Mouse (Mus musculus) limb, embryonic 13.5 days (tissue): ENCODE data around the gene Dync2li1. TPM values are rescaled to one million over a fixed set of nuclear protein-coding genes. Genes with fewer than 3 reads are reported as not detected.

ENCODE experiments used
- ATAC-seq: fragments of 200-750 bp; cut with Nextera tagmentation; 2 replicates; pipeline ENCODE4 v1.8.0; 2017; ENCODE audit warnings: low read depth, moderate number of reproducible peaks, moderate TSS enrichment; ENCODE audit not compliant: low FRiP score
- H3K27ac ChIP-seq: fragments of 300-500 bp; sonication (generic); 2 replicates; pipeline ENCODE4 v1.5.1; 2015; ENCODE audit warnings: inconsistent platforms, mild to moderate bottlenecking, moderate library complexity
- H3K27me3 ChIP-seq: fragments of 300-500 bp; sonication (generic); 2 replicates; pipeline ENCODE4 v1.6.1; 2015; ENCODE audit warnings: mild to moderate bottlenecking, inconsistent platforms
- H3K36me3 ChIP-seq: fragments of 300-500 bp; sonication (generic); 2 replicates; pipeline ENCODE4 v1.6.1; 2015; ENCODE audit warnings: inconsistent platforms, mild to moderate bottlenecking, moderate library complexity
- H3K4me1 ChIP-seq: fragments of 300-500 bp; sonication (generic); 2 replicates; pipeline ENCODE4 v1.6.1; 2015; ENCODE audit warnings: inconsistent platforms
- H3K4me2 ChIP-seq: fragments of 300-500 bp; sonication (generic); replicated peaks from 2 replicates; pipeline ENCODE4 v1.6.1; 2015; ENCODE audit warnings: inconsistent platforms, mild to moderate bottlenecking, moderate library complexity
- H3K4me3 ChIP-seq: fragments of 300-500 bp; sonication (generic); 2 replicates; pipeline ENCODE4 v1.5.1; 2015; ENCODE audit warnings: moderate library complexity, mild to moderate bottlenecking, inconsistent platforms
- H3K9ac ChIP-seq: fragments of 300-500 bp; sonication (generic); 2 replicates; pipeline ENCODE4 v1.6.1; 2015; ENCODE audit warnings: mild to moderate bottlenecking, inconsistent platforms
- H3K9me3 ChIP-seq: fragments of 300-500 bp; sonication (generic); 2 replicates; pipeline ENCODE4 v1.6.1; 2016; ENCODE audit warnings: inconsistent platforms
- WGBS: fragments of 180-500 bp; shearing (Covaris S2); methylation state at CpG from one replicate; pipeline ENCODE4 v1.1.7; 2015; 5-methylcytosine and 5-hydroxymethylcytosine counted together
- polyA plus RNA-seq: library from polyadenylated mRNA; unstranded; fragments of >200 nt; fragmentation: Nextera tagmentation; extraction: Ambion mirVana; gene quantifications from 2 replicates; pipeline ENCODE4 v1.2.1, GENCODE M21; 2015

Dync2li1 gene
- polyA plus RNA-seq, 1 experiment from 2014 or later: 36.4 TPM

DNA sequence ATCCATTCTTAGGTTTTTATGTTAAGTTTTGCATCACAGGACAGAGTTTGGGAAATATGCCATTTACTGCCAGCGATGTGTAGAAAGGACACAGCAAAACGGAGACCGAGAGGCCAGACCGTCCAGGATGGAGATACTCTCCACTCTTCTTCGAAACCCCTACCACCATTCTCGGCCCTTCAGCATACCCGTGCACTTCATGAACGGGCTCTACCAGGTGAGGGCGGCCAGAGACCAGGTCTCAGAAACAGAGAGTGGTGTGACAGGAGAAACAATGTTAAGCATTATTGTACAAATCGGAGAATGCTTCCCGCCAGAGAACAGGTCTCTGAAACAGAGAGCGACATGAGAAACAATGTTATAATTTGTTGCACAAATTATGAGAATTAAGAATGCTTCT, 28.4 kb upstream of the Dync2li1 start:
- Histone ChIP-seq H3K9ac (no peak overlapping the region), H3K27me3 (no peaks in the 10 kb centered on the region), H3K27ac (no peak overlapping the region), H3K4me1 (peaks cover 40% of the 10 kb centered on the region), H3K4me2 (no peak overlapping the region), H3K9me3 (no peaks in the 10 kb centered on the region), H3K4me3 (no peak overlapping the region), H3K36me3 (peaks cover 34% of the 10 kb centered on the region)
- ATAC-seq: no peak
- WGBS: 88% methylated on average over 12 of the region's 12 CpGs

DNA sequence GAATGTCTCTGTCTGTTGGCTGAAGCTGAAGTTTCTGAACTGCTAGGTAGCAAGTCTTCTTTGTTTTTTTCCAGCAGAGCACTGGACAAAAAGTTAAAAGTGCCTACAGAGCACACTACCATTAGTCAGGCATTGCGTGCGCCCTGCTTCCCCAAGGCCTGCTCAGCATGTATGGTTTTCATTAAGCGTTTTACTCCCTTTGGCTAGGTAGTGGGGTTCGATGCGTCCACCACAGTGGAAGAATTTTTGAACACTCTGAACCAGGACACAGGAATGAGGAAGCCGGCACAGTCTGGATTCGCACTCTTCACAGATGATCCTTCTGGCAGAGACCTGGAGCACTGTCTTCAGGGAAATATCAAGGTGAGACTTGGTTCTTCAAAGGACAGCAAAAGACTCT, 27.4 kb upstream of the Dync2li1 start:
- H3K4me2 ChIP-seq: no peak overlapping the region
- peak overlapping the region; percentile 1; the same call in 1 of the 2 replicates for H3K9ac ChIP-seq
- peaks cover 40% of the 10 kb centered on the region for H3K4me1 ChIP-seq
- WGBS: 36% methylated on average over 7 of the region's 7 CpGs
- no peaks in the 10 kb centered on the region for H3K9me3 ChIP-seq
- H3K36me3 ChIP-seq: peaks cover 30% of the 10 kb centered on the region
- ATAC-seq: 0 out of 2 replicates have a peak, but pooled peaks have one; percentile 39
- H3K27me3 ChIP-seq: no peaks in the 10 kb centered on the region
- H3K4me3 ChIP-seq: no peak overlapping the region
- peak overlapping the region; percentile 74; the same call in 1 of the 2 replicates for H3K27ac ChIP-seq

DNA sequence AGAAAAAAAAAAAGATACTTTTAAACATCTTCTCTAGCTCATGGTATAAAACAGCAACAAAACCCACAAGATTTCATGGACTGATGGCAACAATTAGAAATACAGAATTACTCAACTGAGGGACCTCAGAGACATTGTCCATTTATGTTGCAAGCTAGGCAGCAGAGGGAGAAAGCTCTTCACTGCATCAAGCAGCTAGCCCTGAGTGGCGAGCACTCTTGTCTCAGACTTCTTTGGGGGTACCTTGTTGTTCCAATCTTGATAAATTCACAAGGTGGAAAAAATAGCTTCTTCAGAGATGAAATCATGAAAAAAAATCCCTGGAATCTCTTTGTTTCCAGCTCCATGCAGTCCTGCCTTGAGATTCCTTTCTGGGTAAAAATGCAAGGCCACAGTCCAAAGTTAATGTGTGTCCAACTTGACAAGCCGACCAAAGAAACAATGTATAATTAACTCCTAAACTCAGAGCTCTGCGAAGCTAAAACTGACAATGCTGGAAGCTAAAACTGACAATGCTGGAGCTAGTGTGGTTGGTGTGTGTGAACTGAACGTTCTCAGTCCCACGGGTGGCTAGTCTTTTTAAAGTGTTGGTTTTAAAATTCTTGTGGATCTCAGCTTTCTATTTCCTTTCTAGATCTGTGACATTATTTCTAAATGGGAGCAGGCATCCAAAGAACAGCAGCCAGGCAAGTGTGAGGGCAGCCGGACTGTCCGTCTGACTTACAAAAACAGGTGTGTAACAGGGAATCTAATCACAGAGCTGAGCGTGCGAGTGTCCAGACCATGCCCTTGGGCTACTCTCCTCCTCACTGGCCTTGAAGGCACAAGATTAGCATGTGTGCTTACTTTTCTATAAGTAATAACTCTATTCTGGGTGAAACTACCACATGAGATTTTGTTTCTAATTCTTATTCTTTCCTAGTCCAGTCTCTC, 26.0 kb upstream of the Dync2li1 start:
- Histone ChIP-seq H3K4me3 (no peak overlapping the region), H3K27ac (no peak overlapping the region), H3K36me3 (peaks cover 30% of the 10 kb centered on the region), H3K4me2 (no peak overlapping the region), H3K9me3 (no peaks in the 10 kb centered on the region), H3K4me1 (peaks cover 40% of the 10 kb centered on the region), H3K27me3 (no peaks in the 10 kb centered on the region), H3K9ac (no peak overlapping the region)
- ATAC-seq: no peak
- WGBS: 60% methylated on average over 9 of the region's 9 CpGs

DNA sequence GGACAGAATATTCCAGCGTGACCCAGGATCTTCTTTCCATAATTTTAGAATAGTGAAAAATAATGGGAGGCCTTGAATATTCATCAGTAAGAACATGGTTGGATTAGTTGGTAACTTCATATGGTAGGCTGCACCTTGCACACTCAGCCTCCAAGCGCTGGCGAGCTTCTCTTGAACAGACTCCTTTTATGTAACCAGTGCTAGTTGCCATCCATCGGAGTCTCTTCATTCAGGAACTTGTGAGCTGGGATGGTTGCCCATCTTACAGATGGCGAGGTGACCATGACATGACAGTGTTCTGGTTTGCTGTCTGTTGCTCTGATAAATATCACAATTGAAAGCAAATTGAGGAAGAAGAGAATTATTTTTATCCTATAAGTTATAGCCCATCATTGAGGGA, 24.5 kb upstream of the Dync2li1 start:
- Histone ChIP-seq H3K9ac (no peak overlapping the region), H3K9me3 (no peaks in the 10 kb centered on the region), H3K4me1 (peaks cover 29% of the 10 kb centered on the region), H3K27ac (no peak overlapping the region), H3K27me3 (no peaks in the 10 kb centered on the region), H3K4me2 (no peak overlapping the region), H3K36me3 (peaks cover 32% of the 10 kb centered on the region), H3K4me3 (no peak overlapping the region)
- 88% methylated on average over 5 of the region's 5 CpGs for WGBS
- no peak for ATAC-seq

DNA sequence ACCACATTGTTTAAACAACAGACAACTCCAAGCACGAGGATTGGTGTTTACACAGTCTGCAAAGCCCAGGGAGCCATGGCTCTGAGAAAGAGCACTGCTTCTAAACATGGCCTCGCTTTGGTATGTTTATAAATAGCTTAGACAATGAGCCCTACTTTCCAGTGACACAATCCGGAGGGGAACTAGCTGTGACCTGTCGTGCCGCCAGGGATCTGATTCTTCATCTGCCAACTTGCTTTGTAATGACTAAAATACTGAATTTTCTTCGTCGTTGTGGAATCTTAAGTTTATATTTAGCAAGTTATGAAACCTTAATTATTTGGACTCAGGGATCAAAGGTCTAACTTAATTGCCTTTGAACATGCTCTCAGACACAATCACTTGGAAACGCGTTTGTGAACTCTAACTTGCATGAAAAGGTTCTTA, 23.1 kb upstream of the Dync2li1 start:
- Histone ChIP-seq H3K4me1 (peaks cover 28% of the 10 kb centered on the region), H3K36me3 (peaks cover 39% of the 10 kb centered on the region), H3K4me3 (no peak overlapping the region), H3K27me3 (no peaks in the 10 kb centered on the region), H3K9ac (no peak overlapping the region), H3K4me2 (no peak overlapping the region), H3K27ac (no peak overlapping the region), H3K9me3 (no peaks in the 10 kb centered on the region)
- 68% methylated on average over 9 of the region's 9 CpGs for WGBS
- ATAC-seq: no peak

DNA sequence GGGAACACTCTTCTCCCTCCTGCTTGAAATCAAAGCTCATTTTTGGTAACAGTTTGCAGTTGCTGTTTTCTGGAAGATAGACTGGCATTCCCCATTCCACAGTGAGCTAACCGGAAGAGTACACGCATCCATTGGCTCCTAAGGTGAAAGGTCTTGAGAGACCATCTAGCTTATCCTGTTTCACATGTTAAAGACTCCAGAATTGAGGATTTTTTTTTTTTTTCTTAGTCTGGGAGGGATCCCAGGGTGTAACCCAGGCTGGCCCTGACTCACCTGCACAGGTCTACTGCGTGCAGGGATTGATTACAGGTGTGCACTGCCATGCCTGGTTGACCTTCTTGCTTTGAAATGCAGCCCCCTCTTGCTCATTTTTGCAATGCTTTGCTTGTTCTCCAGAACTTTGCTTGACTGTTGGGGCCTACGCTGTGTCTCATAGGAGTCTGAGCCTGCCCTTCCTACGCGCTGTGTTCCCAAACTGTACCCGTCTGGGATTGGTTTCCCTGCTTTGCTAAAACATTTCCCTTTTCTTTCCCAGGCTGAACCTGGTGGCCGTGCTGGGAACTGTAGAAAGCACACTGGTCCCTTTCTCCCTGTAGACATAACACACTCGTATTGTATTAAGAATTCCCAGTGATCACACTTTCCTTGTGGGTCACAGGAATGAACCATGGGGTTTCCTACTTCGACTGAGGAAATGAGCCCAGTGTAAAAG, 22.4 kb upstream of the Dync2li1 start:
- H3K9ac ChIP-seq: no peak overlapping the region
- peaks cover 26% of the 10 kb centered on the region for H3K4me1 ChIP-seq
- H3K9me3 ChIP-seq: no peaks in the 10 kb centered on the region
- no peak for ATAC-seq
- H3K4me3 ChIP-seq: no peak overlapping the region
- peaks cover 42% of the 10 kb centered on the region for H3K36me3 ChIP-seq
- H3K27ac ChIP-seq: no peak overlapping the region; the same call in 1 of the 2 replicates
- no peak overlapping the region for H3K4me2 ChIP-seq
- H3K27me3 ChIP-seq: no peaks in the 10 kb centered on the region
- 89% methylated on average over 10 of the region's 10 CpGs for WGBS

DNA sequence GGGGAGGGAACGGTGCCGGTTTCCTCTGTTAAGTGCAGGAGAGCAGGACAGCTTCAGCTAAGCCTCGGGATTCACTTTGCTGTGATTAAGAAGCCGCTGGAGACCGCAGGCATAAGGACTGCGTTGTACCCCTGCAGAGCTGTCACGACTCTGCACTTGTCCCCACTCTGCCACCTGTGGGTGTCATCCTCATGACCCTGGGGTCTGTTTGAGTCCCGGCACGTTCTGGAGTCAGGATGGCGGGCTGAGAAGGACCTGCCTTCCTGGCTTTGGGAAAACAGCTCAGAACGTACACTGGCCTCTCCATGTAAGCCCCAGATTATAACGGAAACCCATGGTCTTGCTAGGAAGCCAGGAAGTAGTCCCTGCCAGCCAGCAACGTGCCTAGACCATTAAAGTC, 19.3 kb upstream of the Dync2li1 start:
- no peak overlapping the region for H3K4me2 ChIP-seq
- ATAC-seq: no peak
- 52% methylated on average over 13 of the region's 13 CpGs for WGBS

DNA sequence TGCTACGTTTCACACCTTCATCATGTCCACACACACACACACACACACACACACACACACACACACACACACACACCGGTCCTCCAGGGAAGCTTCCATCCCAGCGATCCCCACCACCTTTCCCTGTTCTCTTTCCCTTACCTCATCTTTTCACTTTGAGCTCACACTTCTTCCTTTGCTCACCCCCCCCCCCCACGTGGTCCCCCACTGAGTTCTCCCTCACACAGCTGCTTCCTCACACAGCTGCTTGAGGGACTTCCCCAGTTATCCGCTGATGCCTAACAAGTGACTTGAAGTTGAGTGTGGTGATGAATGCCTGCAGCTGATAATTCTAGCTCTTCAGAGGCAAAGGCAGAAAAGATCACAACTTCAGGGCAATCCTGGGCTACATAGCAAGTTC, 18.7 kb upstream of the Dync2li1 start:
- Histone ChIP-seq H3K4me2 (no peak overlapping the region), H3K27me3 (no peaks in the 10 kb centered on the region), H3K4me1 (peaks cover 11% of the 10 kb centered on the region; the same call in 1 of the 2 replicates), H3K9me3 (no peaks in the 10 kb centered on the region), H3K36me3 (peaks cover 52% of the 10 kb centered on the region), H3K9ac (no peak overlapping the region), H3K4me3 (no peak overlapping the region), H3K27ac (no peak overlapping the region)
- no peak for ATAC-seq
- 67% methylated on average over 5 of the region's 5 CpGs for WGBS

More for the DNA sequence above, 19.3 kb upstream of the Dync2li1 start:
- H3K27me3 ChIP-seq: no peaks in the 10 kb centered on the region
- H3K4me3 ChIP-seq: no peak overlapping the region
- no peaks in the 10 kb centered on the region for H3K9me3 ChIP-seq
- H3K36me3 ChIP-seq: peaks cover 52% of the 10 kb centered on the region
- no peak overlapping the region for H3K9ac ChIP-seq
- no peak overlapping the region for H3K27ac ChIP-seq
- peaks cover 11% of the 10 kb centered on the region; the same call in 1 of the 2 replicates for H3K4me1 ChIP-seq

DNA sequence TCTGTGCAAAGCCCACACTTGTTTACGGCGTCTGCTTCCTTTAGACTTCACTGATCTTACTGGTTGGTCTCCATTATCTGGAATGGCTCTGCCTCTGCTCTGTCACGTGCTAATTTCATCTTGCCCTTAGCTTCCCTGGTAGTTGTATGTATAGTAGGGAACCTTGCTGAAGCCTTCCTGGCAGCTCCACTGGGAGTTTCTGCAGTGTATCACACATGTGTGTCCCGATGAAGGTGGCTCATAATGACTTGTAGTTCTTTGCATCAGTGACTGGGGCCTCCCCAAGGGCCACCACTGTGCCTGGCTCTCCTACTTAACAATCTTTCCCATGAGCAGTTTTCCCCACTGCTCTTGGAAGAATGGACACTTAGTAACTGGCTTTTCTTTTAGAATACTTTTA, 17.7 kb upstream of the Dync2li1 start:
- Histone ChIP-seq H3K27ac (no peak overlapping the region), H3K27me3 (no peaks in the 10 kb centered on the region), H3K4me1 (peaks cover 11% of the 10 kb centered on the region; the same call in 1 of the 2 replicates), H3K9ac (no peak overlapping the region), H3K36me3 (peaks cover 58% of the 10 kb centered on the region), H3K9me3 (peaks cover 1% of the 10 kb centered on the region; the same call in 1 of the 2 replicates), H3K4me2 (no peak overlapping the region), H3K4me3 (no peak overlapping the region)
- no peak for ATAC-seq
- 64% methylated on average over 4 of the region's 4 CpGs for WGBS

DNA sequence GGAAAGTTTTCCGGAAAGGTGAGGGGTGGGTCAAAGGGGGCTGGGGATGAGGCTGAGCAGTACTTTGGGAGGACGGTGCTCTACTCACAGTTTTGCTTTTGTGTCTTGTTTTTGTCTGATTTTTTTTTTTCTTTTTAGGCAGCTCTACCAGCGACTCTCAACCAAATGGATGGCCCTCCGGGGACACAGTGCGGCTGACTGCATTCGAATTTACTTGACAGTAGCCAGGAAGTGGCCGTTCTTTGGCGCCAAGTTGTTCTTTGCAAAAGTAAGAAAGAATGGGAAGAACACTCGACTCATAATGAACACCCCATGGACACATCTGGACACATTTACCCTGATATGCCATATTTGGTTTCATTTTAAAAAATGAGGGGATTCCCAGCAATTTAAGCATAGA, 14.8 kb upstream of the Dync2li1 start:
- H3K4me2 ChIP-seq: no peak overlapping the region
- no peak for ATAC-seq
- peaks cover 6% of the 10 kb centered on the region; the same call in 1 of the 2 replicates for H3K9me3 ChIP-seq
- H3K4me3 ChIP-seq: no peak overlapping the region
- WGBS: 61% methylated on average over 9 of the region's 9 CpGs
- H3K9ac ChIP-seq: no peak overlapping the region
- H3K27ac ChIP-seq: peak overlapping the region; percentile 55; the same call in 1 of the 2 replicates
- no peaks in the 10 kb centered on the region for H3K27me3 ChIP-seq
- peaks cover 11% of the 10 kb centered on the region; the same call in 1 of the 2 replicates for H3K4me1 ChIP-seq
- H3K36me3 ChIP-seq: peaks cover 59% of the 10 kb centered on the region

DNA sequence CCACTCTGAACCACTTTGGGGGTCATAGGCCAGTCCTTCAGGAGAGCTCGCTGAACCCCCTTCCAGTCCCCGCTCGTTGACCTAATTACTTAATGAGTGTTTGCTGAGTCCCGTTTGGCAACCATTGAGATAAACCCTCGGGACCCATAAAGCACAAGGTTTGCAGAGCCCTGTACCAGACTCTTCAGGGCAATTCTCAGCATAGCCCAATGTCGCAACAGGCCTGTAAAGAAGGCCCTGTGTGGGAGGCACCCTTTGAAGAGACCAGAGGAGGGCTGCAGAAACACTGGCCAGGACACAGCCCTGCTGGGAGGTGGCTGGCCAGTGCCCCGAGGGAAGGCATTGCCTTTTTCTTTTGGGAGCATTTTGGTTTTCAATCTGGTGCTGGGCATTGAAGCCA, 14.3 kb upstream of the Dync2li1 start:
- H3K27ac ChIP-seq: no peak overlapping the region; the same call in 1 of the 2 replicates
- no peak overlapping the region for H3K4me2 ChIP-seq
- WGBS: 17% methylated on average over 7 of the region's 7 CpGs
- H3K9me3 ChIP-seq: peaks cover 6% of the 10 kb centered on the region; the same call in 1 of the 2 replicates
- peaks cover 11% of the 10 kb centered on the region; the same call in 1 of the 2 replicates for H3K4me1 ChIP-seq
- H3K36me3 ChIP-seq: peaks cover 59% of the 10 kb centered on the region
- H3K27me3 ChIP-seq: no peaks in the 10 kb centered on the region
- no peak overlapping the region for H3K9ac ChIP-seq
- no peak for ATAC-seq
- no peak overlapping the region for H3K4me3 ChIP-seq

DNA sequence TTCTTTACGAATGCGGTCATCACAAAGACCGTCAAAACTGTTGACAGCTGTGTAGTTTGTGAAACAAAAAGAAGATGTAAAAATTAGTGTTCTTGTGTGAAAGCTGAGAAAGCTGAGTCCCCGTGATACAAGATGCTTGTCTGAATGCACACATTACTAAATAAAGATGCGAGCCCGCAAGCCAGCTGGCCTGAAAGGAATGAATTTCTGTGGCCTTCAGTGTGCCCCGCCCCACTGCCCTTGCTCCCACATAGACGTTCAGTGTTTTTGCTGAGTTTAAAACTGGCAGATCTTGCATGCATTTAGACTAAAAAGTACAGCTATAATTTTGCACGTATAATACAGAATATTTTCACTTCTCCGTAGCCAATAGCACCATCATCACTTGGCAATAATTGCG, 10.5 kb upstream of the Dync2li1 start:
- H3K27ac ChIP-seq: no peak overlapping the region
- no peak for ATAC-seq
- no peak overlapping the region for H3K9ac ChIP-seq
- H3K27me3 ChIP-seq: no peaks in the 10 kb centered on the region
- H3K36me3 ChIP-seq: peaks cover 57% of the 10 kb centered on the region
- peaks cover 6% of the 10 kb centered on the region; the same call in 1 of the 2 replicates for H3K9me3 ChIP-seq
- H3K4me3 ChIP-seq: no peak overlapping the region
- no peak overlapping the region for H3K4me2 ChIP-seq
- H3K4me1 ChIP-seq: peaks cover 11% of the 10 kb centered on the region; the same call in 1 of the 2 replicates
- WGBS: 87% methylated on average over 11 of the region's 11 CpGs
